Mouse (Mus musculus) myocyte (in vitro differentiated cells): ENCODE results near the gene Syngr3. TPM values are rescaled to one million over a fixed set of nuclear protein-coding genes. Genes with fewer than 3 reads are reported as not detected.
"Not testable (repeated sequence)": the region's sequence is repeated elsewhere in the genome, so short reads cannot be mapped to it uniquely, and the experiment has no call there.

Experiments
- H3K27me3 ChIP-seq: one replicate; pipeline ENCODE4 v1.6.1; 2011; ENCODE audit not compliant: control insufficient read depth, insufficient read depth, insufficient read length
- H3K36me3 ChIP-seq: one replicate; pipeline ENCODE4 v1.6.1; 2011; ENCODE audit not compliant: control insufficient read depth, insufficient read depth
- H3K4me2 ChIP-seq: one replicate; pipeline ENCODE4 v1.6.1; 2011; ENCODE audit warnings: low read depth, control low read depth
- H3K4me3 ChIP-seq: one replicate; pipeline ENCODE4 v1.5.1; 2011; ENCODE audit warnings: mild to moderate bottlenecking, control low read depth, moderate library complexity
- H3K79me2 ChIP-seq: one replicate; pipeline ENCODE4 v1.6.1; 2011; ENCODE audit not compliant: control insufficient read depth, insufficient read depth
- H3ac ChIP-seq: one replicate; pipeline ENCODE4 v1.6.1; 2011; ENCODE audit not compliant: control insufficient read depth, insufficient read length
- CEBPB ChIP-seq: IDR thresholded peaks from 2 replicates; pipeline ENCODE4 v1.6.1; 2011; ENCODE audit warnings: mild to moderate bottlenecking, moderate library complexity; ENCODE audit not compliant: poor library complexity, insufficient read depth, severe bottlenecking
- E2F4 ChIP-seq: IDR thresholded peaks from one replicate; pipeline ENCODE4 v1.6.1; 2011; ENCODE audit warnings: mild to moderate bottlenecking, control low read depth, moderate library complexity; ENCODE audit not compliant: insufficient read depth
- MAX ChIP-seq: IDR thresholded peaks from one replicate; pipeline ENCODE4 v1.6.1; 2011; ENCODE audit warnings: low read depth, mild to moderate bottlenecking, control low read depth
- MYOD1 ChIP-seq, 3 experiments: IDR thresholded peaks; one replicate each; pipeline ENCODE4 v1.6.1; 2011; ENCODE audit warnings: control low read depth in 2 of 3, low read depth in 2 of 3, mild to moderate bottlenecking in 2 of 3, moderate library complexity in 1 of 3; ENCODE audit not compliant: insufficient read length in 2 of 3, control insufficient read depth in 1 of 3
- MYOG ChIP-seq, 3 experiments: IDR thresholded peaks; one replicate each; pipeline ENCODE4 v1.6.1; 2011; ENCODE audit warnings: control low read depth in 2 of 3, low read depth in 2 of 3, mild to moderate bottlenecking in 2 of 3; ENCODE audit not compliant: insufficient read length in 2 of 3, control insufficient read depth in 1 of 3, insufficient read depth in 1 of 3
- POLR2A ChIP-seq: IDR thresholded peaks from one replicate; pipeline ENCODE4 v1.6.1; 2011; ENCODE audit warnings: low read depth, mild to moderate bottlenecking, control low read depth, moderate library complexity; ENCODE audit not compliant: insufficient read length
- POLR2AphosphoS2 ChIP-seq: IDR thresholded peaks from one replicate; pipeline ENCODE4 v1.6.1; 2011; ENCODE audit warnings: low read depth, control low read depth; ENCODE audit not compliant: insufficient read length
- REST ChIP-seq: IDR thresholded peaks from one replicate; pipeline ENCODE4 v1.6.1; 2011; ENCODE audit warnings: mild to moderate bottlenecking, control low read depth, moderate library complexity; ENCODE audit not compliant: insufficient read depth, insufficient read length
- SRF ChIP-seq: IDR thresholded peaks from one replicate; pipeline ENCODE4 v1.6.1; 2011; ENCODE audit warnings: low read depth; ENCODE audit not compliant: control insufficient read depth, insufficient read length
- TCF12 ChIP-seq: IDR thresholded peaks from one replicate; pipeline ENCODE4 v1.6.1; 2011; ENCODE audit warnings: mild to moderate bottlenecking, control low read depth; ENCODE audit not compliant: poor library complexity, insufficient read depth, severe bottlenecking
- TCF3 ChIP-seq: IDR thresholded peaks from one replicate; pipeline ENCODE4 v1.6.1; 2011; ENCODE audit warnings: low read depth, control low read depth; ENCODE audit not compliant: insufficient read length
- USF1 ChIP-seq: IDR thresholded peaks from one replicate; pipeline ENCODE4 v1.6.1; 2011; ENCODE audit warnings: low read depth, mild to moderate bottlenecking, control low read depth, moderate library complexity
- polyA plus RNA-seq: library from polyadenylated mRNA; unstranded; fragments of >200 nt; fragmentation: generic; extraction: Trizol; gene quantifications from one replicate; pipeline ENCODE4 v1.2.1, GENCODE M21; 2012; ENCODE audit warnings: missing spikeins

Gene Syngr3
- polyA plus RNA-seq, 1 experiment, result 0.29 TPM

DNA sequence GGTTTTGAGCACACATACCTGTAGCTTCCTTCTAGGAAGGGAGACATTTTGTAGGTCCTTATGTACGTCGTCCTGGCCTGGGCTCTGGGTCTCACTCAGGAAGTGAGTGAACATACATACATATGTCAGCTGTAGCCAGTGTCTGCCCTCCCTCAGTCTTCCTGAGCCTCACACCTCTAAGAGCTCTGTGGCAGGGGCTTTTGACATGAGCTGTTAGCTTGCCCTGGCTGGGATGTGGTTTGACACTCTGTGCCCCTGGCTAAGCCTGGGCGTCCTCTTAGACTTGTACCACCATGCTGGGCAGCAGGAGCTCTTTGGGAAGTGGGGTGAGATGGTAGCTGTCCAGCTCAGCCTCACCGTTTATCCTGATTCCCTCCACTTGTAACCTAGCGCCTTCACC lies 18.4 kb downstream of the Syngr3 start:
- no peaks in the 10 kb centered on the region for H3K36me3 ChIP-seq
- TF ChIP-seq POLR2AphosphoS2 (no peak), MYOD1 (IDR thresholded peaks at IDR 0.05; ENCODE audit: control insufficient read depth in 1 of 3, insufficient read length in 2 of 3, low read depth in 2 of 3) (no peak), USF1 (no peak), MAX (no peak), POLR2A (no peak), SRF (no peak), CEBPB (no peak), MYOG (IDR thresholded peaks at IDR 0.05; ENCODE audit: control insufficient read depth in 1 of 3, insufficient read depth in 1 of 3, insufficient read length in 2 of 3, low read depth in 2 of 3) (no peak), TCF12 (no peak), TCF3 (no peak), E2F4 (no peak), REST (no peak)
- H3ac ChIP-seq, result no peak overlapping the region
- H3K4me3 ChIP-seq, result peak overlapping the region; percentile 78
- peak overlapping the region; percentile 96 for H3K4me2 ChIP-seq
- H3K79me2 ChIP-seq, result peaks cover 63% of the 10 kb centered on the region
- H3K27me3 ChIP-seq, result no peaks in the 10 kb centered on the region

DNA sequence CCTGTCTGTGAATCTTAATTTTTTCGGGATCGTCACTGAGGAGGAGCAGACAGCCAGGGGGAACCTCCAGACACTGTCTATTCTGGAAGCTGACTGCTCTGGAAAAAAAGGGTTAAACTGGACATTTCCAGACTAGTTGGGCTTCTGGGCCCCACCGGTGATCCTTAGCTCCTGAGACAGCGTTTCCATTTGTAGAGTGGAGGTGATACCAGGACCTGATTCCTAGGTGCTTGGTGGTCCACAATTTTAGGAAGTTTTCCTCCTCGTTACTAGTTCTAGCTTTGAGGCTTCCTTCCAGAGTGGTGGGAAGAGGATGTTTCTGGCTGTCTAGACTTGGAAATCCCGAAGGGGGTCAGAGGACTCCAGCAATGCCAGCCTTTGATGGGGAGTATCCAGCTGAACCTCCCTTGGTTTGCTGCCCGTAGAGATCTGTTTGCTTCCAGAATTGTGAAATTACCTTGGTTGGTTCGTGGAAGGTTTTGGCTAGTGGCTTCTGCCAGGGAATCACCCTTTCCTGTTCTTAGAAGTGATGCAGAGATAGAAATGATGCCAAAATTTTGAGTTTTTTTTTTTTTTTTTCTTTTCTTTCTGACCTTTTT lies 19.4 kb downstream of the Syngr3 start:
- TF ChIP-seq POLR2AphosphoS2 (no peak), CEBPB (no peak), REST (no peak), POLR2A (no peak), E2F4 (no peak), MAX (no peak), TCF12 (no peak), MYOG (IDR thresholded peaks at IDR 0.05; ENCODE audit: control insufficient read depth in 1 of 3, insufficient read depth in 1 of 3, insufficient read length in 2 of 3, low read depth in 2 of 3) (no peak), SRF (no peak), USF1 (no peak), TCF3 (no peak)
- Histone ChIP-seq H3K27me3 (no peaks in the 10 kb centered on the region), H3K4me3 (peak overlapping the region; percentile 78), H3K4me2 (peak overlapping the region; percentile 96), H3K79me2 (peaks cover 53% of the 10 kb centered on the region), H3ac (peak overlapping the region; percentile 81), H3K36me3 (no peaks in the 10 kb centered on the region)

DNA sequence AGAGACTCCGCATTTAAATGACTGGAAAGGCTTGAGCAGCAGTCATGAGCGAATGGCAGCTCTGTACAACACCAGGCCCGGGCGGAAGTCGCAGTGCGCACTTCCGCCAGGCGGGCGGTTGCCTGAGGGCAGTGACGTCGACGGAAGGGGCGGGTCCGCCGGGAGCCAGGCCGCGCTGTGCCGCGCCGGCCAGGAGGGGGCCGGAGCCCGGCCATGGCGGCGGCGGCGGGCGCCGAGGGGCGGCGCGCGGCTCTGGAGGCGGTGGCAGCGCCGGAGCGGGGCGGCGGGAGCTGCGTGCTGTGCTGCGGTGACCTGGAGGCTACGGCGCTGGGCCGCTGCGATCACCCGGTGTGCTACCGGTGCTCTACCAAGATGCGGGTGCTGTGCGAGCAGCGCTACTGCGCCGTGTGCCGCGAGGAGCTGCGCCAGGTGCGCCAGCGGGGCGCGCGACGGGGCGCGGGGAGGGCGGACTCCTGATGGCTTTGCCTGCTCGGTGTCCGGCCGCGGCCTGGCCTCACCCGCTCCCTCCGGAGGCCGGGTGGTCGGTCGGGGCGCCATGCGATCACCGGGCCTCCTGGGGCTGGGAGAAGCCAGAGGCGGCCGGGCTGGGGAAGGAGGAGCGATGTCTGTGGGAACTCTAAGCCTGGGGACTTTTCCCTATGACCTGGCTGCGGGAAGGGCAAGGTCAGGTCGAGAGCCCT lies 20.1 kb downstream of the Syngr3 start, which contains the start of gene Zfp598:
Gene Zfp598, plus strand, starts transcription at position 143 of the 701 bp plus-strand sequence.
- Histone ChIP-seq H3K27me3 (no peaks in the 10 kb centered on the region), H3K36me3 (no peaks in the 10 kb centered on the region), H3K79me2 (peaks cover 50% of the 10 kb centered on the region), H3K4me2 (peak within 1 kb of the TSS; percentile 96), H3K4me3 (peak within 1 kb of the TSS; percentile 78), H3ac (peak within 1 kb of the TSS; percentile 81)
- peak; percentile 86 for TF ChIP-seq POLR2A
- TF ChIP-seq MYOD1 (IDR thresholded peaks at IDR 0.05; ENCODE audit: control insufficient read depth in 1 of 3, insufficient read length in 2 of 3, low read depth in 2 of 3), result peak in 2 of 3 experiments; percentile 32 to 73
- no peak for TF ChIP-seq USF1
- TF ChIP-seq POLR2AphosphoS2, result peak; percentile 75

DNA sequence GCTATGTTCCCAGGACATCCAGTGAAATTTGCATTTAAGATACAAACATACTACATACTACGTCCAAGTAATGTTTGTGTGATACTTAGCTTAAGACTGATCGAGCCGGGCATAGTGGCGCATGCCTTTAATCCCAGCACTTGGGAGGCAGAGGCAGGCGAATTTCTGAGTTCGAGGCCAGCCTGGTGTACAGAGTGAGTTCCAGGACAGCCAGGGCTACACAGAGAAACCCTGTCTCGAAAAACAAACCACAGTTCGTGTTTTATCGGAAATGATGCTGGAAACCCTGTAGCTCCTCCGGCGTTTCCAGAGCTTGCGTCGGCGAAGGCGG lies 20.6 kb downstream of the Syngr3 start:
- TF ChIP-seq CEBPB, result peak; percentile 65; the same call in 1 of the 2 replicates
- not testable (repeated sequence) for H3K27me3 ChIP-seq, H3K36me3 ChIP-seq
- Histone ChIP-seq H3K4me3 (peak overlapping the region; percentile 78), H3K4me2 (peak overlapping the region; percentile 82), H3ac (peak overlapping the region; percentile 81), H3K79me2 (peaks cover 46% of the 10 kb centered on the region)

DNA sequence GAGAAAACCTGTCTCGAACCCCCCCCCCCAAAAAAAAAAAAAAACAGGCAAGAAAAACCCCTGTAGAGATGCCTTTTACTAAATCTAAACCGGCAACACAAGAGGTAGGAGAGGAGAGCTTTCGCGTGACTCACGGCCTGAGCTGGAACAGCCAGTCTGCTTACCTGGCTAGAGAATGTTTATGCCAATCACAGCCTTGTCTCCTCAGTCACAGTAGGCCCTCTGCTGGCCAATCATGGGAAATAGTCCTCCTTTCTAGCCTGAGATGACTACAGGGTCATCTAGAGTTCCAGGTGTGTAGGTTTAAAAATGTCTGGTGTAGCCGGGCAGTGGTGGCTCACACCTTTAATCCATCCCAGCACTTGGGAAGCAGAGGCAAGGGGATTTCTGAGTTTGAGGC lies 22.3 kb downstream of the Syngr3 start:
- no peaks in the 10 kb centered on the region for H3K27me3 ChIP-seq
- no peaks in the 10 kb centered on the region for H3K36me3 ChIP-seq
- peaks cover 28% of the 10 kb centered on the region for H3K79me2 ChIP-seq
- no peak overlapping the region for H3K4me2 ChIP-seq
- TF ChIP-seq MYOG (IDR thresholded peaks at IDR 0.05; ENCODE audit: control insufficient read depth in 1 of 3, insufficient read depth in 1 of 3, insufficient read length in 2 of 3, low read depth in 2 of 3) (no peak), MAX (no peak), SRF (no peak), TCF3 (no peak), E2F4 (no peak)
- H3K4me3 ChIP-seq, result no peak overlapping the region
- H3ac ChIP-seq, result no peak overlapping the region

DNA sequence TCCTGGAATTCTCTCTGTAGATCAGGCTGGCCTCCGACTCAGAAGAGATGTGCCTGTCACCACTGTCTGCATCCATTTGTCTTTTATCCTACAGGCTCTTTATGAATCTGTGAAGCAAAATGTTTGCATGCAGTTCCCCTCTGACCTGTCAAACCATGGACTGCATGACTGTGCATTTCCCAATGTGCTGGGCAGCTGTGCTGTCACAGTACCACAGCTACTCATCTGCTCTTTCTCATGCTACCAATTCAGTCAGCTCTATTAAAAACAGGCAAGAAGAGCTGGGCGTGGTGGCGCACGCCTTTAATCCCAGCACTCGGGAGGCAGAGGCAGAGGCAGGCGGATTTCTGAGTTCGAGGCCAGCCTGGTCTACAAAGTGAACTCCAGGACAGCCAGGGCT lies 22.7 kb downstream of the Syngr3 start:
- H3K4me2 ChIP-seq, H3K36me3 ChIP-seq, H3ac ChIP-seq, H3K27me3 ChIP-seq, H3K4me3 ChIP-seq: not testable (repeated sequence)
- H3K79me2 ChIP-seq, result peaks cover 24% of the 10 kb centered on the region
